Mouse (Mus musculus) liver, embryonic 14.5 days (tissue): ENCODE results near the gene Slc16a9. TPM values are rescaled to one million over a fixed set of nuclear protein-coding genes. Genes with fewer than 3 reads are reported as not detected.
A peak's percentile ranks its signal among the peaks of the same experiment; 100 is the strongest.

Source experiments
- ATAC-seq: fragments of 200-750 bp; cut with Nextera tagmentation; 2 replicates; pipeline ENCODE4 v1.8.0; 2017; ENCODE audit warnings: moderate number of reproducible peaks, mild to moderate bottlenecking, moderate library complexity; ENCODE audit not compliant: insufficient read depth
- DNase-seq, 3 experiments: peaks; one replicate each; pipeline ENCODE4 v3.0.0-alpha.2; 2012 to 2013; ENCODE audit warnings: low read depth in 3 of 3, low spot score in 3 of 3
- H3K27ac ChIP-seq: fragments of 300-500 bp; sonication (generic); 2 replicates; pipeline ENCODE4 v1.5.1; 2014; ENCODE audit warnings: moderate library complexity, mild to moderate bottlenecking, control low read depth, inconsistent platforms
- H3K27me3 ChIP-seq: fragments of 300-500 bp; sonication (generic); 2 replicates; pipeline ENCODE4 v1.6.1; 2014; ENCODE audit warnings: mild to moderate bottlenecking, low read length, moderate library complexity; ENCODE audit not compliant: control insufficient read depth, insufficient read depth
- H3K36me3 ChIP-seq: fragments of 300-500 bp; sonication (generic); replicated peaks from 2 replicates; pipeline ENCODE4 v1.6.1; 2014; ENCODE audit warnings: low read depth; ENCODE audit not compliant: control insufficient read depth, insufficient read depth
- H3K4me1 ChIP-seq, 2 experiments: fragments of 200-500 bp in 1 of 2; fragments of 300-500 bp in 1 of 2; sonication (generic) in 1 of 2; replicated peaks; 2 replicates each; pipeline ENCODE4 v1.6.1; 2012 to 2014; ENCODE audit warnings: antibody characterized with exemption in 1 of 2, inconsistent platforms in 1 of 2, low read length in 1 of 2; ENCODE audit not compliant: control insufficient read depth in 2 of 2, insufficient read depth in 2 of 2
- H3K4me2 ChIP-seq: fragments of 300-500 bp; sonication (generic); 2 replicates; pipeline ENCODE4 v1.6.1; 2014; ENCODE audit warnings: low read depth, mild to moderate bottlenecking, control low read depth, moderate library complexity
- H3K4me3 ChIP-seq, 2 experiments: fragments of 200-500 bp in 1 of 2; fragments of 300-500 bp in 1 of 2; sonication (generic) in 1 of 2; 2 replicates each; pipeline ENCODE4 v1.5.1; 2012 to 2014; ENCODE audit warnings: low read depth in 2 of 2, low read length in 2 of 2, mild to moderate bottlenecking in 2 of 2, control low read depth in 1 of 2, inconsistent platforms in 1 of 2, moderate library complexity in 1 of 2; ENCODE audit not compliant: insufficient read depth in 1 of 2
- H3K9ac ChIP-seq: fragments of 300-500 bp; sonication (generic); replicated peaks from 2 replicates; pipeline ENCODE4 v1.6.1; 2014; ENCODE audit warnings: mild to moderate bottlenecking, control low read depth, moderate library complexity
- H3K9me3 ChIP-seq: fragments of 300-500 bp; sonication (generic); 2 replicates; pipeline ENCODE4 v1.6.1; 2016; ENCODE audit warnings: low read length, mixed read lengths; ENCODE audit not compliant: control insufficient read depth
- CTCF ChIP-seq: IDR thresholded peaks from 2 replicates; pipeline ENCODE4 v1.5.1; 2016; ENCODE audit warnings: antibody characterized with exemption, low read depth, control low read depth
- EP300 ChIP-seq: IDR thresholded peaks from 2 replicates; pipeline ENCODE4 v1.6.1; 2016; ENCODE audit warnings: antibody characterized with exemption, low read depth
- WGBS: fragments of 180-500 bp; shearing (Covaris S2); extraction: QIAGEN DNeasy Blood & Tissue Kit; methylation state at CpG from one replicate; pipeline ENCODE4 v1.1.7; 2014; ENCODE audit not compliant: insufficient replicate concordance; 5-methylcytosine and 5-hydroxymethylcytosine counted together
- polyA plus RNA-seq, 2 experiments: library from polyadenylated mRNA; depleted of rRNA in 1 of 2; stranded (reverse) in 1 of 2; unstranded in 1 of 2; fragments of >200 nt; fragmentation: Nextera tagmentation in 1 of 2; extraction: Ambion mirVana in 1 of 2; gene quantifications; 2 replicates each; pipeline versions ENCODE4 v1.2.1 to v1.2.3; 2012 to 2014

Gene Slc16a9
- polyA plus RNA-seq, 2 experiments = 0.27 to 0.39 TPM

DNA sequence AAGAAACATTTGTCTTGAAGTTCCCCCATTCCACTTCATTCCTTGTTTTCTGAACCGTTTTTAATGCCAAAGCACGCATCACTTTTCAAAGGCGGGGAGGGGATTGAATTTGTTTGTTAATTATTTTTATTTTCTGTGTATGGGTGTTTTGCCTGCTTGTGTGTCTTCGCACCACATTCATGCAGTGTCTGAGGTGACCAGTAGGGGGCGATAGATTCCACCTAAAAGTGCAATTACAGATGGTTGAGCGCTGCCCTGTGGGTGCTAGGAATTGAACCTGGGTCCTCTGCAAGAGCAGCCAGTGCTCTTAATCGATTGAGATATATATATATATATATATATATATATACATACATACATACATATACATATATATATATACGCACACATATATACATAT lies 34.4 kb downstream of the Slc16a9 start:
- WGBS = 63% methylated on average over 8 of the region's 8 CpGs
- H3K9ac ChIP-seq = no peak overlapping the region
- no peaks in the 10 kb centered on the region for H3K9me3 ChIP-seq
- TF ChIP-seq EP300 = no peak
- TF ChIP-seq CTCF = peak; percentile 66
- no peaks in the 10 kb centered on the region for H3K36me3 ChIP-seq
- H3K4me2 ChIP-seq = no peak overlapping the region
- no peaks in the 10 kb centered on the region for H3K4me1 ChIP-seq
- H3K27me3 ChIP-seq = no peaks in the 10 kb centered on the region
- no peak overlapping the region for H3K27ac ChIP-seq
- ATAC-seq (no peak), DNase-seq (no peak)
- no peak overlapping the region for H3K4me3 ChIP-seq

GRCm38 (mm10) chr10:70287825-70288235 lies 42.9 kb downstream of the Slc16a9 start:
- Histone ChIP-seq H3K27me3 (no peaks in the 10 kb centered on the region), H3K9me3 (no peaks in the 10 kb centered on the region), H3K4me2 (peak overlapping the region; percentile 39), H3K27ac (no peak overlapping the region), H3K4me1 (peaks cover 3 to 13% of the 10 kb centered on the region in 2 experiments), H3K4me3 (no peak overlapping the region), H3K9ac (no peak overlapping the region; the same call in 1 of the 2 replicates), H3K36me3 (no peaks in the 10 kb centered on the region)
- peak; percentile 23 to 41 (median 33) for DNase-seq
- ATAC-seq = no peak; the same call in 1 of the 2 replicates
- TF ChIP-seq CTCF (no peak), EP300 (no peak)
- 19% methylated on average over 9 of the region's 9 CpGs for WGBS

GRCm38 (mm10) chr10:70288406-70289327 lies 43.8 kb downstream of the Slc16a9 start:
- Histone ChIP-seq H3K9me3 (no peaks in the 10 kb centered on the region), H3K4me1 (peaks cover 3 to 13% of the 10 kb centered on the region in 2 experiments), H3K4me3 (no peak overlapping the region), H3K4me2 (no peak overlapping the region), H3K36me3 (no peaks in the 10 kb centered on the region), H3K27ac (no peak overlapping the region), H3K9ac (no peak overlapping the region), H3K27me3 (no peaks in the 10 kb centered on the region)
- TF ChIP-seq CTCF = no peak
- TF ChIP-seq EP300 = no peak
- WGBS = 33% methylated on average over 14 of the region's 14 CpGs
- DNase-seq (no peak), ATAC-seq (no peak)

GRCm38 (mm10) chr10:70292014-70292413 lies 47.1 kb downstream of the Slc16a9 start:
- Histone ChIP-seq H3K4me1 (peaks cover 3 to 13% of the 10 kb centered on the region in 2 experiments), H3K9me3 (no peaks in the 10 kb centered on the region), H3K9ac (no peak overlapping the region), H3K4me3 (no peak overlapping the region), H3K27ac (no peak overlapping the region), H3K27me3 (no peaks in the 10 kb centered on the region), H3K4me2 (no peak overlapping the region), H3K36me3 (no peaks in the 10 kb centered on the region)
- ATAC-seq = no peak
- no peak for DNase-seq
- TF ChIP-seq CTCF = no peak
- TF ChIP-seq EP300 = no peak
- 8% methylated on average over 7 of the region's 7 CpGs for WGBS

DNA sequence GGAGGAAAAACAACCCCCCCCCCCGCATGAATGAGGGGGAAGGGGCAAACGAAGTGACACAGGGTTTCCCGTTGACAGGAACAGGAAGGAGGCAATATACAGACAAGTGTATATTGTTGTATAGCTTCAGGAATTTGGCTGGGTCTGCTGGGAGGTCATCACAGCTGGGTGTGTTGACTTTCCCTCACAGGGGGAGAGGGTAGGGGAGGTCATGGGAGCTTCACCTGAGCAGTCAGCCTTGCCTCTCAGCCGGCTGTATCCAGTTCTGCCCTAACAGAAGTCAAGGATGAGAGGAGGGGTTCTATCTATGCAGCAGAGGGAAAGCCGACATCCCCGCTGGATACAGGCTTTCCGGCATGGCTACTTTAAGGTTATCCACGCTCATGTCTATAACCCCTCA lies 49.2 kb downstream of the Slc16a9 start:
- H3K4me2 ChIP-seq = no peak overlapping the region
- no peak overlapping the region for H3K9ac ChIP-seq
- DNase-seq (no peak), ATAC-seq (no peak)
- TF ChIP-seq CTCF (no peak), EP300 (no peak)
- 35% methylated on average over 8 of the region's 8 CpGs for WGBS
- no peak overlapping the region for H3K4me3 ChIP-seq
- no peaks in the 10 kb centered on the region for H3K4me1 ChIP-seq
- H3K36me3 ChIP-seq = no peaks in the 10 kb centered on the region
- no peaks in the 10 kb centered on the region for H3K27me3 ChIP-seq
- H3K9me3 ChIP-seq = no peaks in the 10 kb centered on the region
- H3K27ac ChIP-seq = no peak overlapping the region
